Mouse (Mus musculus): Measurements from ENCODE around the gene Orm2. TPM values are rescaled to one million over a fixed set of nuclear protein-coding genes. Genes with fewer than 3 reads are reported as not detected.
"Not testable (repeated sequence)": the region's sequence is repeated elsewhere in the genome, so short reads cannot be mapped to it uniquely, and the experiment has no call there.

The Orm2 gene
- 0.16 and 0.36 TPM in 2 replicates for polyA plus RNA-seq (2012; rRNA removed)

- DNase-seq (ENCODE audit: low spot score), result no peak
Observed at GRCm38 (mm10) chr4:63362150-63362549, at the start of gene Orm2. Orm2 (plus strand) TSS chr4:63362449.

GRCm38 (mm10) chr4:63314063-63314462 lies 48.2 kb upstream of the Orm2 start:
- DNase-seq (ENCODE audit: low spot score), result no peak

- DNase-seq (ENCODE audit: low spot score), result no peak
Observed at GRCm38 (mm10) chr4:63316076-63316746, 46.0 kb upstream of the Orm2 start.

- DNase-seq (ENCODE audit: low spot score), result not testable (repeated sequence)
Observed at GRCm38 (mm10) chr4:63319566-63319965, 42.7 kb upstream of the Orm2 start.

GRCm38 (mm10) chr4:63323275-63323815 lies 38.9 kb upstream of the Orm2 start:
- no peak for DNase-seq (ENCODE audit: low spot score)

- DNase-seq (ENCODE audit: low spot score), result no peak
Observed at GRCm38 (mm10) chr4:63333403-63333802, 28.8 kb upstream of the Orm2 start.

GRCm38 (mm10) chr4:63338414-63339076 lies 23.7 kb upstream of the Orm2 start:
- DNase-seq (ENCODE audit: low spot score), result no peak

- DNase-seq (ENCODE audit: low spot score), result no peak
Observed at GRCm38 (mm10) chr4:63342491-63342890, 19.8 kb upstream of the Orm2 start.

GRCm38 (mm10) chr4:63343608-63344007 lies 18.6 kb upstream of the Orm2 start:
- no peak for DNase-seq (ENCODE audit: low spot score)

- no peak for DNase-seq (ENCODE audit: low spot score)
Observed at GRCm38 (mm10) chr4:63344295-63344694, 18.0 kb upstream of the Orm2 start, which contains the start of gene Orm1. Orm1 (plus strand) TSS chr4:63344560.

- DNase-seq (ENCODE audit: low spot score), result no peak
Observed at GRCm38 (mm10) chr4:63345261-63345660, 17.0 kb upstream of the Orm2 start.

- DNase-seq (ENCODE audit: low spot score), result no peak
Observed at GRCm38 (mm10) chr4:63346659-63347058, 15.6 kb upstream of the Orm2 start.

GRCm38 (mm10) chr4:63348524-63348923 lies 13.7 kb upstream of the Orm2 start:
- no peak for DNase-seq (ENCODE audit: low spot score)

- no peak for DNase-seq (ENCODE audit: low spot score)
Observed at GRCm38 (mm10) chr4:63355877-63356665, 6.2 kb upstream of the Orm2 start, which contains the start of gene Orm3. Orm3 (plus strand) TSS chr4:63356162.

GRCm38 (mm10) chr4:63356981-63357570 lies 5.2 kb upstream of the Orm2 start:
- no peak for DNase-seq (ENCODE audit: low spot score)

GRCm38 (mm10) chr4:63359861-63360260 lies 2.4 kb upstream of the Orm2 start:
- DNase-seq (ENCODE audit: low spot score), result no peak

- peak; percentile 70 for DNase-seq (ENCODE audit: low spot score)
Observed at GRCm38 (mm10) chr4:63368577-63368976, 6.3 kb downstream of the Orm2 start.

GRCm38 (mm10) chr4:63370897-63371296 lies 8.6 kb downstream of the Orm2 start:
- no peak for DNase-seq (ENCODE audit: low spot score)

- no peak for DNase-seq (ENCODE audit: low spot score)
Observed at GRCm38 (mm10) chr4:63371890-63372289, 9.6 kb downstream of the Orm2 start.

GRCm38 (mm10) chr4:63373404-63373803 lies 11.2 kb downstream of the Orm2 start:
- no peak for DNase-seq (ENCODE audit: low spot score)

- no peak for DNase-seq (ENCODE audit: low spot score)
Observed at GRCm38 (mm10) chr4:63374331-63374730, 12.1 kb downstream of the Orm2 start.

- DNase-seq (ENCODE audit: low spot score), result no peak
Observed at GRCm38 (mm10) chr4:63375367-63375766, 13.1 kb downstream of the Orm2 start.
